Mouse (Mus musculus) erythroblast, adult 5-6 weeks (primary cell): ENCODE measurements around the gene Crtap. TPM values are rescaled to one million over a fixed set of nuclear protein-coding genes. Genes with fewer than 3 reads are reported as not detected.
"Not testable (repeated sequence)": the region's sequence is repeated elsewhere in the genome, so short reads cannot be mapped to it uniquely, and the experiment has no call there.

Experiments
- ATAC-seq: replicated peaks from 2 replicates; pipeline ENCODE4 v1.8.0; 2016; ENCODE audit warnings: moderate number of reproducible peaks, mild to moderate bottlenecking, moderate TSS enrichment, inconsistent platforms; ENCODE audit not compliant: poor library complexity, low FRiP score, severe bottlenecking
- total RNA-seq, 2 experiments: library from RNA; stranded (forward) in 1 of 2; stranded (reverse) in 1 of 2; fragments of 150-400 nt in 1 of 2; fragments of 200-764, 138-1000 nt in 1 of 2; gene quantifications; 2 replicates each; pipeline versions ENCODE4 v1.2.3 to v1.2.4; 2015 to 2017; ENCODE audit warnings: low replicate concordance in 2 of 2

Crtap gene
- total RNA-seq, 2 experiments from 2014 or later, result 1.5 to 3.5 TPM

GRCm38 (mm10) chr9:114367783-114368470 is 22.5 kb downstream of the Crtap start:
- ATAC-seq, result peak; percentile 63; the same call in 1 of the 2 replicates

GRCm38 (mm10) chr9:114329855-114330254 is 60.6 kb downstream of the Crtap start, which contains the start of gene Bcl2a1c:
TSS of gene Bcl2a1c (plus strand) at chr9:114330135.
- not testable (repeated sequence) for ATAC-seq

- not testable (repeated sequence) for ATAC-seq
Observed at GRCm38 (mm10) chr9:114328332-114328731, 62.1 kb downstream of the Crtap start.

- no peak for ATAC-seq
Observed at GRCm38 (mm10) chr9:114326011-114326748, 64.3 kb downstream of the Crtap start.

Other genes starting within 250 kb of the Crtap start
- gene Bcl2a1c, start 60.5 kb downstream of the Crtap start, total RNA-seq (2015; ENCODE audit: low replicate concordance), result not detected in 2 replicates
- gene Bcl2a1c, start 60.5 kb downstream of the Crtap start, total RNA-seq (2017; ENCODE audit: low replicate concordance), result not detected in 2 replicates
- 5.0 and 15.9 TPM in 2 replicates for gene Glb1, start 10.4 kb upstream of the Crtap start, total RNA-seq (2015; ENCODE audit: low replicate concordance)
- 1.4 and 2.4 TPM in 2 replicates for gene Glb1, start 10.4 kb upstream of the Crtap start, total RNA-seq (2017; ENCODE audit: low replicate concordance)
- gene Tmppe, start 10.4 kb upstream of the Crtap start, total RNA-seq (2015; ENCODE audit: low replicate concordance), result not detected in 2 replicates
- 2.2 and 2.4 TPM in 2 replicates for gene Tmppe, start 10.4 kb upstream of the Crtap start, total RNA-seq (2017; ENCODE audit: low replicate concordance)
- not detected in 2 replicates for gene Ccr4, start 114.2 kb upstream of the Crtap start, total RNA-seq (2015; ENCODE audit: low replicate concordance)
- not detected in 2 replicates for gene Ccr4, start 114.2 kb upstream of the Crtap start, total RNA-seq (2017; ENCODE audit: low replicate concordance)
- not detected in 2 replicates for gene C130032M10Rik, start 125.0 kb upstream of the Crtap start, total RNA-seq (2015; ENCODE audit: low replicate concordance)
- gene C130032M10Rik, start 125.0 kb upstream of the Crtap start, total RNA-seq (2017; ENCODE audit: low replicate concordance), result not detected in 2 replicates
- not detected in 2 replicates for gene Trim71, start 173.7 kb upstream of the Crtap start, total RNA-seq (2015; ENCODE audit: low replicate concordance)
- gene Trim71, start 173.7 kb upstream of the Crtap start, total RNA-seq (2017; ENCODE audit: low replicate concordance), result not detected in 2 replicates
- gene Cnot10, start 249.5 kb upstream of the Crtap start, total RNA-seq (2015; ENCODE audit: low replicate concordance), result 7.1 and 9.4 TPM in 2 replicates
- gene Cnot10, start 249.5 kb upstream of the Crtap start, total RNA-seq (2017; ENCODE audit: low replicate concordance), result 11.6 and 13.6 TPM in 2 replicates